Mouse (Mus musculus): ENCODE results near the gene Atp8a1. TPM values are rescaled to one million over a fixed set of nuclear protein-coding genes. Genes with fewer than 3 reads are reported as not detected.

The Atp8a1 gene
- total RNA-seq, 2 experiments from 2014 or later, result 158 to 197 TPM

DNA sequence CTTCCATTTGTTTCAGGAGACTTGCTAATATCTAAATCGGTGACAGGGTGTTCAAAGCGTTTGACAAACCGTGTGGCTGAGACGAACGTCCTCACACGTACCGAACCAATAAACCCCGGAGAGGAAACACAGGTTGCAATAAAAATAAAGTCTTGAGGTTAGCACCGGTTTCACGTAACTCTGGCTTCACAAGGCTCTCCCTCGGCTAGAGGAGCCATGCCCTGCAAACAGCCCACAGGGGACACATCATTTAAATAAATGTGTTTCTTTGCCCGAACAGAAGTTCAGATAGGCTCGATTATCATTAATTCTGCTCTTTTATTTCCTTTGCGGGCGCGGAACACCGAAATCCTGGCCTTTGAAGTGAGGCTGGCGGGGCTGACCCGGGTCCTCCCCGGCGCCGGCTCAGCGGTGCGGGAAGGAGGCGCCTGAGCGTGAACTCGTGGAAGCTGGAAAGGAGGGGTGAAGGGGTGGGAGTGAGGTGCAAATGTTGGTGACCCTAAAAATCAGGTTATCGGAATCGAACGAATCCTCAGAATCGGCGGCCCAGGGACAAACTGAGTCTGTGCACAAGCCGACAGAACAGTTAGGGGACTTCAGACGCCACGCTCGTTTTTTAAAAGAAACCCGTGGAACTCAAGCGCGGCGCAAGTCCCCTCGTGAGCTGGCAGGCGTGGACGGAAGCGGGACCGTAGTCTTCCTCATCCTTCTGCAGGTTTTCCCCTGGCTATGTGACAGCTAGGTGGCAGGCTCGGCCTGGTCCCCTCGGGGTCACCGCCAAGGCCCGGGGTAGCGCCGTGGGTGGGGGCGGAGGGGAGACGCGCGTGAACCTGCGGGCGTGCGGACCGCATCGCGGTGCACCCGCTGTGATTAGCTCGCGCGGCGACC lies 240.1 kb downstream of the Atp8a1 start:
- peak in 1 of 2 experiments; percentile 26 for DNase-seq (ENCODE audit: low spot score in 2 of 2)
- intact Hi-C loops (cut with DNase I), result loop anchor here (5.0 kb wide), 1 partner anchor 510 kb away; the partner anchor contains the start of gene Phox2b

DNA sequence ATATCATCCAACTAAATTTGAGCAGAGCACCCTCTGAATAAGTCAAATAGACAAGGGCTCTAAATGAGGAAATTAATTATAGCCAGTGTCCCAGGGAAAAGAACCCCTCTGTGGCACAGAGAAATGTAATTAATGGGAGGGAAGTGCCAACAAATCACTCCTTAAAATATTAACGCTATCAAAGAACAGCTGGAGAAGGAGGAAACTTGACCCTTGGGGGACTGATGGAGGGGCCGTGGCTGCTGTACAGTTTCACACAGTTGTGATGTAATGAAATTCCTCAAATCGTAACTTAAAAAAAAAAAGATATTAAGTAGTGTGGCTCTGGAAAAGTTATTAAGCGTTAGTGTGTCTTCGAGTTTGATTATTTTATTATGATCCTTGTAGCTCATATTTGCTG lies 241.3 kb downstream of the Atp8a1 start:
- intact Hi-C loops (cut with DNase I), result loop anchor here (5.0 kb wide), 1 partner anchor 509 kb away; the partner anchor contains the start of gene Phox2b
- no peak for DNase-seq (ENCODE audit: low spot score in 2 of 2)

DNA sequence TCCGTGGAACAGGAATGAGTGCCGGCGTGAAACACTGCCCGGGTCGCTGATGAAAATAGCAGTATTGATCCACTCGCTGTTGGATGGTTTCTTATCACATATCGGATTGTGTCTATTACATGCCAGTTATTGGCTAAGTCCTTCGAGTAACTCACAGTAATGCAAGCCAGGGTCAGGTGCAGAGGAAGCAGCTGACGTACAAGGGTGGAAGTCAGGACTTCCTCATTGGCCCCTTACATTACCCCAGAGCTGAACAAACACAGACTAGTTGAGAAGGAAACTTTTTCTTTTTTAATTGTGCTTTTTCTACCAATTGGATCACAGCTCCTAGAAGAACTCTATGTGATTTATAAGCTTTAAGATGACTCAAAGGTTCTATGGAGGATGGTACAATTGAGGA lies 247.3 kb downstream of the Atp8a1 start:
- no peak for DNase-seq (ENCODE audit: low spot score in 2 of 2)
- intact Hi-C loops (cut with DNase I), result no loop called here

DNA sequence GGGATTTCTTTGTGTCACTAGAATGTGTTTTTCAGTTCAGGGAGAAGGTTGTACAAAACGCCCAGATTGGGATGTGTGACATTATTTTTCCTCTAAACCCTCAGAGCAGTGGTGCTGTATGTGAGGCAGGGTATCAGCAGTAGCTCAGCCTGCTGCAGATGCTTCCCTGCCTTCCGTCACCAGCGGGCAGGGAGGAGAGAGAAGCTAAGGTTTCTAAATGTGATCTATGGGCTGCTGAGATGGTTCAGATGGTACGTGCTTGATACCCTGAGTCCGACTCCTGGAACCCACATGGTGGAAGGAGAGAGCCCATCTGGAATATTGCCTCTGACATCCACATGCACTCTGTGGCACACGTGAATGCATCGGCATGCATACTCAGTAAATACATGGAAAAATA lies 251.6 kb downstream of the Atp8a1 start:
- DNase-seq (ENCODE audit: low spot score in 2 of 2), result no peak
- intact Hi-C loops (cut with DNase I), result no loop called here

- no peak for DNase-seq (ENCODE audit: low spot score in 2 of 2)
- intact Hi-C loops (cut with DNase I), result no loop called here
These were observed 252.2 kb downstream of the Atp8a1 start for GRCm38 (mm10) chr5:67595070-67595469.

DNA sequence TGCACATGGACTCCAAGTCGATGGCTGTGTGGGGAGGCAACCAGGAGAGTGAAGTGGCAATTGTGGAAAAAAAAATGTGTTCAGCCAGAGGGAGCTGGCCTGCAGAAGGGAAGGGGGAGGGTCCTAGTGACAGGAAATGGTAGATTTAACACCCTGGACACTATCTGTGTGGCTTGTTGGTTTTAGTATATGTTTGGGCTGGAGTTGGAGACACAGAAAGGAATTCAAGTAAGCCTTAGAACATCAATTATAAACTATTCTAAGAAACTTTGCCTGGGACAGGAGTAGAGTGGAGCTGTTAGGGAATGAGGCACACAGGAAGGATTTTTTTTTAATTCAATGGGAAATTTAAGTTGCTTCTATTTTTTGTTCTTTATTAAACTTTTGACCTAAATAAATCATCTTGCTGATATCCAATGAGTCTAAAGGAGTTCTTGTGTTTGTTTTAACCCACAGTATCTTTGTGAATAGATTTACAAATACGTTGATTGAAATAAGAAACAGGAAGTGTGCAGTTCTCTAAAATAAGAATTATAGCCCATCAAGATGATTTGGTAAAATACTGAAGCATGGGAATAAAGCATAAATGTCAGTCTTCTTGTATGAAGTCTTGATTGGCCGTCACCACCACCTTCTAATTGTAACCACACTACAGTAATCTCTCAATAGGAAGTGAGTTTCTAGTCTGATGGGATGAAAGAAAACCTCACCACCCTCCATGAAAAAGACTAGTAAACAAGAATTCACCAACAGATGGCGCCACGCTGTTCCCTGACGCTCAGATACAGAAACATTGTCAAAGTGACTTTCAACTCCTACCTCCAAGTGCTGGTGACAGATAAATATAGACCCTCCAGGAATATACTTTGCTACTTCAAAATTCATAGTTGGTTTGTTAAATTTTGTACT lies 267.3 kb downstream of the Atp8a1 start:
- intact Hi-C loops (cut with DNase I), result no loop called here

GRCm38 (mm10) chr5:67575705-67576104 lies 271.5 kb downstream of the Atp8a1 start:
- intact Hi-C loops (cut with DNase I), result no loop called here
- DNase-seq (ENCODE audit: low spot score in 2 of 2), result no peak

More for the DNA sequence above, 267.3 kb downstream of the Atp8a1 start:
- DNase-seq (ENCODE audit: low spot score in 2 of 2), result no peak

GRCm38 (mm10) chr5:67574039-67574438 lies 273.2 kb downstream of the Atp8a1 start:
- intact Hi-C loops (cut with DNase I), result no loop called here
- no peak for DNase-seq (ENCODE audit: low spot score in 2 of 2)

GRCm38 (mm10) chr5:67572552-67573155 lies 274.6 kb downstream of the Atp8a1 start:
- no peak for DNase-seq (ENCODE audit: low spot score in 2 of 2)
- intact Hi-C loops (cut with DNase I), result no loop called here

Small RNA genes within 50 kb of the gene (microRNA-seq; reads per million reads assigned to microRNA genes)
- gene Gm23617, result not detected

Other genes with a start within 250 kb of the Atp8a1 start
- gene Shisa3, start 239.6 kb downstream of the Atp8a1 start, total RNA-seq (2021), result 1 to 10 TPM; 1.2 TPM
- gene Gm5108, start 94.2 kb upstream of the Atp8a1 start, total RNA-seq (2021), result not detected
- gene Gm21905, start 99.0 kb upstream of the Atp8a1 start, total RNA-seq (2021), result not detected
- gene Grxcr1, start 184.4 kb upstream of the Atp8a1 start, total RNA-seq (2021), result not detected